Mouse (Mus musculus) monocyte, adult 2 months (primary cell): Measurements from ENCODE around the gene Gpc3.
"Not testable (repeated sequence)": the region's sequence is repeated elsewhere in the genome, so short reads cannot be mapped to it uniquely, and the experiment has no call there.

Experiments
- DNase-seq, 2 experiments: peaks; one replicate each; pipeline ENCODE4 v3.0.0; 2022; ENCODE audit warnings: low spot score in 2 of 2, low read depth in 1 of 2

Gene Gpc3

DNA sequence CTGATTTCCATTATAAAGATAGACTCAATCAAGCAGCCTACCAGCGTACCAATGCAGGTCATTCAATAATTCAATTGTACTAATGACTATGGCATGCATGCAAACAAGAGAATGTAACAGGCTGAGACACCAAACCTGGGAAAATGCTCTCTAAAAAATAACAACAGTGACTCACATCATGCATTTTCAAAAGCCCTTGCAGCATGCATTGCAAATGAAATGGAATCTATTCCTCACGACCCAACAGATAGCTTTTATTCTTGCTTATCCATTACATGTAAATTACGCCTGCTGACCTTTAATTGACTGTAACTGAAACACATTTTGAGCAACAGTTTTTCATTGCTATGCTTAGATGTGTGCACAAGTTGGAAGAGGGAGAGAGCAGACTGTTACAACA is 200.8 kb downstream of the Gpc3 start:
- DNase-seq: no peak

- no peak for DNase-seq
Observed at GRCm38 (mm10) chrX:52401188-52401587, 212.6 kb downstream of the Gpc3 start.

DNA sequence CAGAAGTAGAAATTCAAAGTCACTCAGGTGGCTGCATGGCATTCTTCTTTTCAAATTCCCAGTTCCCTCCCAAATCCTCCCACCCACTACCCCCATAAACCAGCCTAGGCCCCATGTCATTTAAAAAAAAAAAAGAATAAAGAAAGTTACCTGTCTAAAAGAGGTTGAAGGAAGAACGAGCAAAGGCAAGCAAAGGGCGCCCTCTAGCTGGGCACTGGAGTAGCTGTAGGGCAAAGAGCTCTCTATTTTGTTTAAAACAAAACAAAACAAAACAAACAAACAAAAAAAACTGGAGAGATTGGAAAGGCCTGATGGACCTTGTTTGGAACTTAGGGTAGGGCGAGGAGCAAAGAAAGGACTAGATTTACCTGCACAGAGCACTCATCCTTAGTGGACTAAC is 238.6 kb downstream of the Gpc3 start:
- DNase-seq: no peak

- no peak for DNase-seq
Observed at GRCm38 (mm10) chrX:52374209-52374608, 239.5 kb downstream of the Gpc3 start.

DNA sequence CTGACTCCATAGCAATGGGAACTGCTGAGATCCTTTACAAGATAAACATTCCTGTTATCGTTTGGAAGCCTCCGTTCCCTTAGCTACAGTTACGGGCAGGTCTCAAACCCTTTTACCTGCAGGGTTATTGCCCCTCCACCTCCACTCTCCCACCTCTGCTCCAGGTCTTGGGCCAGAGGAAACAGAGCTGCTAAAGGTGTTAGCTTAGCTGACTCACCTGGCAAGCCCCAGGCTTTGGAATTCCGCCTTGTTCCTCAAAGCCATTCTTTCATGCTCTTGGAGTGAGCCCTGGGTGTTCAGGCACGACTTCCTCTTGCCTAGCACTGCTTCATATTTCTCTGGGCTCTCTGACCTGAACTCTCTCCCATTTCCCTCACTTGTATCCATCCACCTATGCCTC is 241.3 kb downstream of the Gpc3 start:
- no peak for DNase-seq

DNA sequence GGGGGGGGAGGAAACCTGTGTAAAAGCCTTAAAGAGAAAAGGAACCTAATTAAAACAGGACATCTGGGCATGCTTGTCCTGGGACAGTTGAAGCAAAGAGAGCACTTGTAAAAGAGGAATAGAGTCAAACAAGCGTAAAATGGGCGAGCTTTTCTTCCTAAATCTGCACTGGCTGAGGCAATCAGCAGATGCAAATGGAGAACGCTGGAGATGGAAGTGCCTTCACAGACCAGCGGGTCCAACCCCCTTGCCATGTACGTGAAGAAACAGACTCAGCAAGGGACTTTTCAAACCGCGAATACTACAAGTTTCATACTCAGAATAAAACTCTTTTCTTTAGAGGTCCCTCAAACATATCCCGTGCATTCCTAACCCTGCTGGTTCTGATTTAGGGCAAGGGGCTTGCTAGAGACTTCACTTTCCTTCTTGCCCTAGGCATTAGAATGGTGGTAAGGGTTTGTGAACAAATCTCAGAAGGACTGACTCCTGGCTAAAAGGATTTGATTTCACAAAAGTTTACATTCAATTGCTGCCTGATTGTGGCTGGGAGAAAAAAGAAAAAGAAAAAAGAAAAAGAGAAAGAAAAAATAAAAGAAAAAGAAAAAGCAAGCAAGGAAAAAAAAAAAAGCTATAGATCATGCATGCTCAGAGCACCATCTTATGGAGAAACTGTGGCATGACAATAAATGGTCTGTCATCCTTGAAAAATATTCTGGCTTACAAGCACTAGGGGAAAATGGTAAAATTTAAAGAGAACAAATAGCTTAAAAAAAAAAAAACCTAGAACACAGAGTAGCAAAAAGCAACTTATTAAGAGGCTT is 243.6 kb downstream of the Gpc3 start:
- no peak for DNase-seq

GRCm38 (mm10) chrX:52369304-52369937 is 244.3 kb downstream of the Gpc3 start:
- no peak for DNase-seq

DNA sequence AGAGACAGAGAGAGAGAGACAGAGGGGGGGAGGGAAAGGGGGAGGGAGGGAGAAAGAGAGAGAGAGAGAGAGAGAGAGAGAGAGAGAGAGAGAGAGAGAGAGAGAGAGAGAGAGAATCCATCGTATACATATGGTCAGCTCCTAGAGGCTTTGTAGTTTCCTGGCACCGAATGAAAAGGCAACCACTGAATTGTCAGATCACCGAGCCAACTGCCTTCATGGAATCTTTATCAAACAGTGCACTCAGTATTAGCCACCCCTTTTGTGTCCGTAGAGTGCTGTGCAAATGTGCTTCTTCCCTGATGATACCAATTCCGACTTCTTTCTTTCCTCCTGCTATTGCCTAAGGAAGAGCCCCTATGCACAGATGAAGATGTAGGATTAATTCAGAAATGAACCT is 246.9 kb downstream of the Gpc3 start:
- DNase-seq: no peak

DNA sequence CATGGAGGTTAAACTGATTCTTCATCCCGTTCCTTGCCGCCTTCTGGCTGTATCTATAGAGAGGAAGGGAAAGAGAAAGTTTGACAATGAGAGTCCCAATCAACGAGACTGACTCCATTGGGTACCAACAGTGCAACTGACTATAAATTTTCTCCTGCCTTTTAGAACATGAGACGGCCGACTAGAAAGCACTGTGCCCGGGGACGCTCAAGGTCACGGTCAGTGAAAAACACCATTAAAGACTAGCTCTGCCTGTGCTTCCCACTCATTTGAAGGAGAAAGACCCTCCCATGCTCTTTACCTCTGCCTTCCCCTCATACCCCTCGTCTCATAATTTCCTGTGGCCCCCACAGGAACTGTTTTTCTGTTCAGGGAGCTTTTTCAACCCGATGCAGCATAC is 248.0 kb downstream of the Gpc3 start:
- no peak for DNase-seq

GRCm38 (mm10) chrX:52362241-52363011 is 251.3 kb downstream of the Gpc3 start:
- no peak for DNase-seq

DNA sequence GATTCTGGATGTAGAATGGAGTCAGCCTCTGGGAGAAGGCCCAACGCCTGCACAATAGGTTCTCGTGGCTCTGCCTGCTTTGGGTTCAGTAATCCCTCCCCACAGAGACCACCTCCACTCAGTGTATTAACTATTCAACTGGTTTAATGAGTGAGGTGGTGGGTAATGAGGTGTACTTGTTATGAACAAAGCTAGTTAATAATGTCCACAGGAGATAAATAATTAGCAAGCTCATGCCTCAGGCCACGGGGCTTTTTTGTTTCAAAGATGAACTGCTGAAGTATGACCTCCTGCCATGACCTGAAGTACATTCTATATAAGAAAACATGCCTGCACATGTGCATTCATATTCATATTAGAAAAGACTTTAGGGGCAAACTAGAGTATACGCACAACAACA is 260.8 kb downstream of the Gpc3 start:
- no peak for DNase-seq

DNA sequence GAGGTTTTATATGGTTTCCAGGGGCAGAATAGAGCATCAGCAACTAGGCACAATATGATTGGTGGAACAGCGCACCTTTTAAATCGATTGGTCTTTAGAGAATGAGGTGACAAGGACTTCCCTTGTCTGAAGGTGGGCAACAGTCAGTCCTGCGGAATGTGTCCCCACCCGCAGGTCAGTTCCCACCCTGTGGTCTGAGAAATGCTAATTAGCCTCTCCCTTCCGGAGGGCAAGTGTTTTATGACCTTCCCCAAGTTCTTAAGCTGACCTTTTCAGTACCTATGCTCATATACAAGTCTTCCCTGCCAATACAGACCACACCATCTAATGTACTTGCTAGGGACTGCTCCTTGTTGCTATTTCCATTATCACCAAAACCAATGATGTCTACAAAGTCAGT is 263.1 kb downstream of the Gpc3 start:
- DNase-seq: not testable (repeated sequence)

DNA sequence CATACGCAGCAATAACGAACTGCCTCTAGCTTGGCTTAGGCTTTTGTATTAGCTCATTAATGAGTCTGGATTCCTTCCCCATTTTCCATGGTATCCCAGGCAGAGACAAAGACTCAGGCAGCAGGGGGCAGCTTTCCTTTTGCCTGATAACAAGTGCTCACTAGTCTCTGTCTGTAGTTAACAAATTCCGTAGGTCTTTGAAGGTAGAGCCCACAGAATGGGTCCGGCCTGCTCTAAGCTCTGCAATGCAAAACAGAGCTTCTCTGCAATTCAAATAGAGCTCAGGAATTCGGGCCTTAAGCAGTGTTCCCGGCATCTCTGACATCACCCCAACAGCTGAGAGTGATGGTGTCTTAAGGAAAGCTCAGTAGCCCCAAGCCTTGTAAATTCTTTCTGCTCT is 265.0 kb downstream of the Gpc3 start:
- no peak for DNase-seq

DNA sequence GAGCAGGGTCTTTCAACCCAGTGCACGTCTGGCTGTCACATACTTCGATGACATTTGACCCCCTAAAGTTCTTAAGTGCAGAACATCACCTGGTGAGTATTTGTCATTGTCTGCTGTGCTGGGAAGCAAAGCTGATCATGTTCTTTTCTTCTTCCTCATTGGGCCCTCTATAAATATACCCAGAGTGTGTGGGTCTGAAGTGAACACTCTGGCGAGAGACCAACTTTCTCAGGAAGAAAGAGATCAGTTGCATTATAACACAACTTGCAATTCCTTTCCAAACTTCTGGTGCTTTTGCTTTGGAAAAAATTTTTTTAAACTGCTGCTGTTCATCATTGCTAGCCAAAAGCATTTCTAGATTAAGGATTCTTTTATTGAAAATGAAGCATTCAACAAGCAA is 269.7 kb downstream of the Gpc3 start:
- no peak for DNase-seq

DNA sequence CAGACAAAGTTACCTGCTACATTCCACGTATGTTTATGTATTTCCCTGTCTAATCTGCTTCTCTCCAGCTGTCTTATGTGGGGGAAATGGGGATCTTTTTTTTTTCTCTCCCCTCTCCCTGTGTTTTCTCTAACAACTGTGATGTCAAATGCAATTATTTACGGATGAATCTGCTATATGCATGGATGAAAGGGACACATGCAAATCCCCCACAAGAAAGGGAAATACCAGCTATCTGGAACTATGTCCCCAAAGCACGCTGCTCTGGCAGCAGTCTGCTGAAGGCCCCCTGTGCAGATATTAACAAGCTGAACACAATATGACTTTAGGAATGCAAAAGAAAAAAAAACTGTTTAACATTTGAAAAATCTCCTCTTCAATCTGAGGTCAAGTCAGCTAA is 273.5 kb downstream of the Gpc3 start:
- DNase-seq: no peak

DNA sequence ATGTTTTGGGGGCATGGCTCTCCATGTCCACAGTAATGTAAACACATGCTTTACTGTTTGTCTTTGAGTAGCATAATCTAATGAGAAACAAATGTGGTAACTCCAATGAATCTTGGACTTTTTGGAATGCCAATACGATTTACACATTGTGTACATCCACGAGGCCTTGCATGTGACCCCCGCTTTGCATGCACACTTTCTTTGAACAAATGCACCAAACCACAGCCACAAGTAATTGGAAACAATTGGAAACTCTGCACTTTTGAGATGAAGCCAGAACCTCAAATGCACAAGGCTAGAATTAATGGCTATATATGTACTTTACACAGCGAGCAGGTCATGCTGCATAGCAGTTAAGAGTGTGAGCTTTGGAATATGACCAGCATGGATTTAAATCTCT is 292.0 kb downstream of the Gpc3 start:
- no peak for DNase-seq

GRCm38 (mm10) chrX:52320653-52321052 is 293.1 kb downstream of the Gpc3 start:
- DNase-seq: no peak

DNA sequence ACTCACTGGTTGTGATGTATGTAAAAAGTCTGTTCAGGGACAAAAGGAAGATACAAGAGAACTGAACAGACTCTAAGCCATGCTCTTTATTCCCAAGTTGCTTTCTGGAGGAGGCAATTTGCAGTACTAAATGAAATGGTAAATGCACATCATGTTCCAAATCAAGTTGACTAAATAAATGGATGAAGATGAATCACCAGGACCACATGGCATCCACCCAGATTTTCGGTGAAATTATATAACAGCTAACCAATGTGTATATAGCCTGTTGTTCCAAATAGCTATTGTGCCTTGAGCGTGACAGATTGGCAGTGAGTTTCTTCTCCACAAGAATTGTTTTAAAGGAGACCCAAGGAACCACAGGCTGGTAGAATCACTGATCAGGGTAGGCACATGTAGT is 302.8 kb downstream of the Gpc3 start:
- no peak for DNase-seq

GRCm38 (mm10) chrX:52305226-52305625 is 308.5 kb downstream of the Gpc3 start:
- DNase-seq: no peak

- DNase-seq: no peak
Observed at GRCm38 (mm10) chrX:52288792-52289191, 325.0 kb downstream of the Gpc3 start.

DNA sequence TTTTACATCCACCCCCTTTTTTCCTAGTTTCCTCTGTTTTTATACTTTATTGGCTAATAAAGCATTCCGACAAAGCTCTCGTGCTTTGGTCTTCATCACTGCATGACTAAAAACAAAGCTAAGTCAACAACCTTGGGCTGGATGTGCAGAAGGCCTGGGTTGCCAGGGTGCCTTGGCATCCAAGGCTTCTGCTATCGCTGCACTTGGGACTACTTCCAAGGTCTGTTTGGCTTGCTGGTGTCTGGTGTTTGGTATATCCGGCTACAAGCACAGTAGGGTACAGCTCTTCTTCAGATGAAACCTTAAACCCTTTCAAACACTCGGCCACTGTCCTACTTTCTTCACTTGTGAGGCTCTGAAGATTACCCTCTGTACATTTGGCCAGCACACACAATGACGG is 325.8 kb downstream of the Gpc3 start:
- no peak for DNase-seq

- DNase-seq: no peak
Observed at GRCm38 (mm10) chrX:52282070-52282469, 331.7 kb downstream of the Gpc3 start.
